In genomic region chr6:94826656-94827055, GRCm38 (mm10) we compare ENCODE assay signal across 13 mouse cellular contexts.
A peak's percentile ranks its signal among the peaks of the same experiment; 100 is the strongest.
DNase-seq lines count a peak whose midpoint lies in the region; ATAC-seq and TF ChIP-seq lines count a peak whose summit lies in the region.
"Had no signal": no experiment of that assay in that cellular context is flagged by ENCODE, and none has a peak within 500 bp of the region (broad histone marks: within the 10 kb centered on the region; RNA-seq: fewer than 3 reads in every experiment).

No protein-coding gene starts in this region.

- TF ChIP-seq CTCF in Patski (IDR thresholded peaks at IDR 0.05), result no peak

- POLR2A ChIA-PET in Patski (lab: Charles Lee), result no interaction called here

- ATAC-seq in Patski, result no peak

- in situ Hi-C loops in Patski (cut with MboI; ENCODE audit: low pct_unique_long_range_greater_than_20kb), result no loop called here

- CTCF ChIA-PET in Patski (lab: Charles Lee), result no interaction called here

- peak; percentile 33 for DNase-seq in heart, adult 11 months
- no peak for DNase-seq in heart, postnatal 4 days
- DNase-seq in 416B (ENCODE audit: low read depth), result peak; percentile 83
- peak; percentile 75 for DNase-seq in Patski (ENCODE audit: low read depth, low spot score)
- peak; percentile 83 for DNase-seq in c-Kit-positive CD71-positive TER-119-positive erythroid progenitor cells, embryonic 14.5 days (ENCODE audit: low spot score)
- DNase-seq in layer of hippocampus, adult 8-10 months (ENCODE audit: low spot score in 2 of 2), result no peak
- no peak for DNase-seq in adrenal gland, adult 2 months
- no peak for DNase-seq in spleen, postnatal 14 days (ENCODE audit: low spot score in 2 of 2)
- DNase-seq: cerebellum, adult 18-20 months; kidney, adult 9 months; lung, adult 18-20 months; thymus, postnatal 25 days had no signal

- H3K27me3 ChIP-seq in Patski, result no peaks in the 10 kb centered on the region
- H3K27me3 ChIP-seq: hindbrain, embryonic 15.5 days had no signal

Comparison
In these comparisons a context has a peak if more than half of its experiments do, and no peak if none do; other contexts are left out.
1. DNase-seq: peak in heart, adult 11 months (single experiment), 416B (single experiment), Patski (single experiment) and c-Kit-positive CD71-positive TER-119-positive erythroid progenitor cells, embryonic 14.5 days (single experiment); none in heart, postnatal 4 days (single experiment), layer of hippocampus, adult 8-10 months (0 of 2), adrenal gland, adult 2 months (single experiment) and spleen, postnatal 14 days (0 of 2).